Mouse (Mus musculus): ENCODE measurements at regions not wholly inside any gene's neighbourhood (a gene's known extent, or its start where the extent isn't known, plus 50 kb on each side); places are given as distances from the start of the nearest gene placed in this dataset.

DNA sequence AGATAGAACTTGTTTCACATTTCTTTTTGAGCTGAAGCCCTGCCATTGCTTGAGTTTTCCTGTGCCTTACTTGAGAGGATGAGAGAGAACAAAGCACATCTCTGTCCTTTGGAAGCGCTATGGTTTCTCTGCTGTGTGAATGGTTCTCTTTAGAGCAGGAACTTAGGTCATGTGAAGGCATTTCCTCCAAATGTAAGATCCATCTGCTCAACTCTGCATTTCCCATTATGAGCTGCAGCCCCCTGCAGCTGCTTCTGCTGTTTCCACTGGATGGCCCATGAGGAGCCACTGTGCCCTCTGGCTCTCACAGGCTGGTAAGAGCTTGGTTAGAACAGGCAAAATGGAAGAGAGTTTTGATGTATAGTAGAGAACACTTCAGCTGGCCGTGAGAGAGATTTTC lies 102.5 kb upstream of the Slc4a7 start:
- DNase-seq, result no peak

DNA sequence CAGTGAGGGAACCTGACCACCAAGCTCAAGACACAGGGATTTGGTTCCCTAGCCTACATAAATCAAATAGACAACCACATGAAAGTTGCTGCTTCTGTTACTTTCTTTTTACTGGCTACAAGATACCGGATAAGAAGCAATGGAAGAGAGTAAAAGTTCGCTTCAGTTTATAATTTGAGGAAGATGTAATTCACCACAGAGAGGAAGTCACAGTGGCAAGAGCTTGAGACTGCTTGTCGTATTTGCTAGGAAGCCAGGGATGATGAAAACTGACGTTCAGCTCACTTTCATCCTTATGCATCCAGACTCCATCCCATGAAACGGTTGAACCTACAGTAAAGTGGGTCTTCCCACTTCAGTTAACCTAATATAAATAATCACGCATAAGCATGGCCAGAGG lies 102.1 kb upstream of the Slc4a7 start:
- DNase-seq, result no peak

DNA sequence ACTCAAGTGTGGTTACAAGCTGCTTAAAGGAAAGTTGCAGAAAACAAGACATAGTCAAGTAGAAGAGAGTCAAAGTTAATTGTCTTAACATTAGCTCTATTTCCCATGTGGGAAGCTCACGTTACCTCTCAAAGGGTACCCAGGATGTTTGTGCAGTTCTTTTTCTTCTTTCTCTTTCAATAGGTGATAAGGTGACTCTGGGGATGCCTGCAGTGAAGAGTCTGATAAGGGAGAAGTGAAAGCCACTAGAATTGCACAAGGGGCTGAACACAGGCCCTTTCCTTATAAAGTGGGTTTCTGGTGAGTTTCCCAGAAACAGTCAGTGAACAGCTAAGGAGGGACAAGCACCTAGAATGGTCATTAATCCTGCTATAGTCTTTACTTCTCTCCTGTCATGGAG lies 98.6 kb upstream of the Slc4a7 start:
- no peak for DNase-seq

DNA sequence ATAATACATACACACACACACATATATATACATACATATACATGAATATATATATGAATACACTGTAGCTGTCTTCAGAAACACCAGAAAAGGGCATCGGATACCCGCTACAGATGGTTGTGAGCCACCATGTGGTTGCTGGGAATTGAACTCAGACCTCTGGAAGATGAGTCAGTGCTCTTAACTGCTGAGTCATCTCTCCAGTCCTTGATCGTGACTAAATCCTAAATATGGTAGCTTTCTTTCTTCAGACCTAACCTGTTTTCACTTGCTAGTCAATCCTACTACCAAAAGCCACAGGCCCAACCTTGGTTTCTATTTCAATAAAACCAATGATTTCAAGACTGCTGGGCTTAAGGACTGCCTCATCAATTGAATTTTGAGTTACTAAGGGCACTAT lies 95.0 kb upstream of the Slc4a7 start:
- no peak for DNase-seq

DNA sequence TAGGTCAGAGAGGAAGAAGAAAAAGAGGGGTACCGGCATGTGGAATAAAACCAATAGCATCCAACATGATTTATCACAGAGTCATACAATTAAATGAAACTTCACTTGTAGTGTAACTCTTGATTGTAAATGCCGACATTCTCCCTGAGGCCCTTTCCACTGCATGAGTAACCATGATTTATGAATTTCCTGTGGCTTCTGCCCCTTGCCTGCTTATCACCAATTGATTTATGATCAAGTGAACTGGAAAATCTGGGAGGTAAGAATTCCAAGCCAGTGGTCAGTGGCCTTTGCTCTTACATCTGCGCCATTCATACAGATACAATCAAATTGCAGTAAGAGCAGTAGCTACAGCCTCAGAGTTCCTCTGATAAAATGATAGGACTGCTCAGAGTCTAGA lies 89.8 kb upstream of the Slc4a7 start:
- DNase-seq, result no peak

DNA sequence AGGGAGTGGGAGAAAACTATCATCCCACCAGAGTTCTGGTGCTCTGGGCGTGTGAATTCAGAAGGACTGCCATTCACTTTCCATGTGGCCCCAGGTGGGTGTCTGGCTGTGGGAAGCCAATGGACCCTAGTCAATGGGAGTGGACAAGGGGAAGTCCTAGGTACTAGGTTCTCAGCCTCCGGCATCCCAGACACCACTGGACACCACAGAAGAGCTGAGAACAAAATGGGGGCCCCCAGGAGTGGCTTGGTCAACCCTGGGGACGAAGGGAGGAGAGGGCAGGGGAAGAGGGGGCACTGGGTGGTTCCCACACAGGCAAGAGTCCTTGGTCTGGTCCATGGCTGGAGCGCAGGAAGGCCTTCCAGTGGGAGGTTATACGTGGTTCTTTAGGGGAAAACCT lies 81.8 kb upstream of the Slc4a7 start:
- no peak for DNase-seq

DNA sequence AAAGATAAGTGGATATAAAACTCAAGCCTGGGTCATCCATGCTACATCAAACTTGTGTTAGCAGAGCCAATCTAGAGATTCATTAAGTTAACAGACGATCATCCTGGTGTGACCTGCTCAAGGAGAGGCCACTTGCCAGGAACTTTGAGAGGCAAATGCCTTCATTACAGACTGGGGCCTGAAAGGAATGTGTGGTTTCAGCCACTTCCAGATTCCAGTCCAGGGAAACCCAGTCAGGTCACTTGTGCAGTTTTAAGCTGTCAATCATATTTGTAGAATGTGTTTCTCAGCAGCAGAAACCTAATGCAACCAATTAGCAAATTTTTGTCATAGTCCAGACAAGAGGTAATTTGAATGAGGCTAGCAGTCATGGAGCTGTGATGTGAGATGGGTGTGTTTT lies 73.4 kb upstream of the Slc4a7 start:
- no peak for DNase-seq

DNA sequence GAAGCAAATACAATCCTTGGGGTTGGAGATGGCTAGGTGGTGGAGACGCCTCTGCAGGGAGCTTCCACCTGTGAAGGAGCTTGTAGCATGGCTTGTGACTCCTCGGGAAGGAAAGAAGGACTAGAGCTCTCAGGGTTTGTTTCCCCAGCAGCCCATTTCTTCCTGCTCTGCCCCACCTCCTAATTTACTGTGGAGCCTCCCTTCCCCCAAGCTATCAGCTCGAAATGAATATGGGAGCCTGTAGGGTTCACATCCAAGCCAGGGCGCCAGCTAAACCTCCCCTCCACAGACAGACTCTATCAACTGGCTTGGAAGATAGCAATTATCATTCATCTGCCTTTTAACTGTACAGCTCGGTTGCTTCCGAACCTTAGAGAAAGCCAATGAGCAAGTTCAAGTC lies 70.3 kb upstream of the Slc4a7 start:
- no peak for DNase-seq

DNA sequence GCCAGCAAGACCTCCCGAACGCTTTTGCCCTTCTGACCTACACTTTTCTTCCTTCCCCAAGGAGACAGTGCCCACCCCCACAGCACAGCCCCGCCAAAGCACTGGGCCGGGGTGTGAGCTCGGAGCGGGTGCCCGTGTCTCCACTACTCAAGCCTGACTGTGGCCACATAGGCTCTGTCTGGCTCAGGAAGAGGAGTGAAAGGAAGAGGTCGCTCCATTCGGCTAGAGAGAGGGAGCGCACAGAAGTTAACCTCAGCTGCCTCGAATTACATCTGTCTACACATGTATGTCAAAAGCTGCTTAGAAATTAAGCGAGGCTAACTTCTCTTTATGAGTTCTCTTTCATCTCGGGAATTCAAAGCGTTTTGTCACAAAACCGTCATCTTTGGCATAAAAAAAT lies 69.6 kb upstream of the Slc4a7 start:
- peak; percentile 35 for DNase-seq

DNA sequence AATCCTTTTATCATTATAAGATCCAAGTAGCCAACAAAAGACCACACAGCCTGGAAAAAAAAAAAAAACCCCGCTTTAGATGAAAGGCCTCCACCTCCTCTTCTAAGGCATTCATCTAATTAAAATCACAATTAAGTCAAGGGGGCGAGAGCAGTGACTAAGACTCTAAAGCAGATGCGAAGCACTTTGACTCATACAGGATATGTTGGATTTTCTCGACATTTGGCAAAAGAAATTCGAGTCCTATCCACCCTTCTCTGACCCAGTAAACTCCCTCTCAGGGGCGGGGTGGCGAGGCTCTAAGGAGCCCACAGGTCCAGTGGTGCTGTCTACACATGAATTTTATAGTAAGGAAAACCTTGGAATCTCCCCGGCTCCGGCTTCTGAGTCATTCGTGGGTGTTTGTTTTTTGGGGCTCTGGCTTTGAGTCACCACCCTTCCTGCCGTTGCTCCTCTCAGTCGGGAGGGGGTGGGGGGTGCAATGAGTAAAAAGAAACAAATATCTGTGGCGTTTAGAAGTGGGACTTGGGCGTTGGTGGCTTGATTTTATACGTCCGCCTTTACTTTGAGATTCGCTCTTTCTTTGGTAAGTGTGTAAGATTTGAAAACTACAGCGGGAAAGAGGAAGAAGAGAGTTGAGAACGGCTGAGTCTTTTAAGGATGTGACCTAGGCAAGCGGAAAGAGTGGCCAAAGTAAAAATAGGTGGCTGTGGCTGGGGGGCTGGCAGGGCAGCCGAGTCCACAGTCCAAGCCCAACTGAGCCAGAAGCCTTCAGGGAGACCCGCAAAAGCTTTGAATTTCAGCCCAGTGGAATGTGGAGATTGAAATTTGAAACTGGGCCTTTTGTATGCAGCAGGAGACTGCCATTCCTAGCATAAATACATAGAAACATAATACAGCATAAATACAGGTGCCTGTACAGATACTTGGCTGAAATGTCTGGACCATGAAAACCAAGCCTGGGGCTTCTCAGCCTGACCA lies 68.8 kb upstream of the Slc4a7 start:
- peak; percentile 52 for DNase-seq

DNA sequence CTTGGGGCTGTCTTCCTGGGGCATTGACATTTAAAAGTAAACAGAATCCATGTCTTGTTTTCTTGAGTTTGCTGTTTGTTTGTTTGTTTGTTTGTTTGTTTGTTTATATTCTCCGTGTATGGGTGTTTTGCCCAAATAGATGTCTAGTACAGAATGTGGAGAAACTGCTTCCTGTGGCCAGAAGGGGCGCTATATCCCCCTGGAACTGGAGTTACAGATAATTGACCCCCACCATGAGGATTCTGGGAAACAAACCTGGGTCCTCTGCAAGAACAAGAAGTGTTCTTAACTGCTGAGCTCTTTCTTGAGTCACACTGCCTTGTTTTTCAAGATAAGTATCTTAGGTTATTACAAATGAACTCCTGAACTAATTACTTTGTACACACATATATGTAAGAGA lies 68.1 kb upstream of the Slc4a7 start:
- no peak for DNase-seq

DNA sequence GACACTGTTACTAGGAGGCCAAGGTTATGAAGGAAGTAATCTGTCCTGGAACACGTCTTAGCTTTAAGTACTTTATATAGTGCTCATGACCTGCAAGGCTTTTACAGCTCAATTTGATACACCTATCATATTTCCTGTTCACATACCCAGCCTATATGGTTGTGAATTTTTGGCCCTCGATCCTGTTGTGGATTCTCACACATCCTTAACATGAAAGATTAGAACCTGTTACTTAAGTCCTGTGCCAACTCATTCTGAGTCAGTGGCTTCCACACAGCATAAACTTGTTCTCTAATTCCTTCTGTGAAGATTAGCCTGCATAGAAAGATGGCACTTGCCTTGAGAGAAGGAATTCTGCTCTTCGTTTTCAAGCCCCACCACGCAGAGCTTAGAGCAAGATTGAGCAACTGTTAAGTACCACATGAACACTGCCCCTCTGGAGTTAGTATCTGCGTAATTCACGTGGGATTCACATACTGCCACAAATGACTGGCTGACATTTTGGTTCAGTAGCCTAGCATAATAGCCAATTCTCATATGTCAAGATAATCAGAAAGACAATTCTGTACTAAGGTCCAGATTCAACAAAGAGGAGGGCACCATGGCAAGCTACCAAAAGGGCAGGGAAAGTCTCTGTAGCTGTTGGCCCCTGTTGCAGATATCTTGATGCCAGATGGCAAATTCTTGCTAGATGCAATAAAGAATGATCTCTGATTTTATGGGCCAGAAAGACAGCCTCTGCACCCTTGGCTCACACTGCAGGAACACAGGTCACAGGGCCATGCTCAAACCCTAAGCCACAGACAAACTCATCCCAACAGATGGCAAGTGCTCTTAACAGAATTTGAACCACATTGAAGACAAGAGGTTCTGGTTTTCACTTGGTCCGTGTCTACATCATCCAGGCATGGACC lies 62.7 kb upstream of the Slc4a7 start:
- DNase-seq, result no peak

DNA sequence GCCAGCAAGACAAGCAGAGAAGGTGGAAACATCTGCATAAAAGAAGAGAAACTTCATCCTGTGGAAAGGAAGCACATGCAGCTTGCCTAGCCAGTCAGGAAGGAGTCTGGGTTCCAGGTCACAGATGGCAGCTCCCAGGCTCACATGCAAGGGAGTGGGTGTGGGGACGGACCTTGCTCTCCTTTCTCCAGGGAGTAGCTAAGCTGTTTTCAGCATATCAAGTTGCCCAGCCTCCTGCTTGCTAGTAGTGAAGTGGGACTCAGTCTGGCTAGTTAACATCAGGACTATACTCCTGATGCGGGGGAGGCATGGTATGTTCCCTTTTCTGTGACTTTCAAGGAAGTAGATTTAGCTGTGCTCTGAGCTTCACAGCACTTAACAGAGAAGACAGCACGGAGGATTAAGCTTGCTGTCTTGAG lies 62.0 kb upstream of the Slc4a7 start:
- no peak for DNase-seq

DNA sequence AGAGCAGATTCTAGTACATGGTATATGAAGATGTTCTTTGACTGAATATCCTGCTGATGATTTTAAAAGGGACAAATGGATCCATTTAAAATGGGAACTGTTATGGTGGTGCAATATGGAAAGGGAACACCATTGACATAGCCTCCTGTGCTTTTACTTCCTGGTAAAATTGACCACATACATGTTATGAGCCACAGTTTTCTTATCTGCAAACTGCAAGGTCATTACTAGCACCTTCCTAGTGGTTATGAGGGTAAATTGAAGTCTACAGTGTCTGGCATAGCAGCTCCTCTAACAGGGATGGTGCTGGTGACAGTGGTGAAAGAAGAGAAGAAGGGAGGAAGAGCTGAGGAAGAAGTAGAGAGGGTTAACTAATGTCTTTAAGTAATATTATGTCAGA lies 61.5 kb upstream of the Slc4a7 start:
- no peak for DNase-seq

DNA sequence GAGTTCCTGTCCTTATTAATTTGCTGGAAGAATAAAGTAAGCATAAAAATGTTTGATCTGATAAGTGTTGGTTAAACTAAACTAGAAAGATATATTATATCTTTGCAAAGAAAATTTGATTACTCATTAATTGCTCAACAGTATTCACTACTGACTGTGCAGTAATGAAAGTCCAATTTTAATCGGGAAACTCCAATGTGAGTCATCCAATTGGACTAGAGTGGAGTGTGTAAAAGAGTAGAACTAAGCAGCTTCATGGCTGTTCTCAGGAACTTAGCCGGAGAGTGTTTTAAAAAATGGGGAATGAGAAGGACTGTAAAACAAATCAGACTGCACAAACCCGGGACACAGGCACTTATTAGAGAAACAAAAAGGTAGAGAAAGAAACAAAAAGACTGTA lies 58.5 kb upstream of the Slc4a7 start:
- no peak for DNase-seq

DNA sequence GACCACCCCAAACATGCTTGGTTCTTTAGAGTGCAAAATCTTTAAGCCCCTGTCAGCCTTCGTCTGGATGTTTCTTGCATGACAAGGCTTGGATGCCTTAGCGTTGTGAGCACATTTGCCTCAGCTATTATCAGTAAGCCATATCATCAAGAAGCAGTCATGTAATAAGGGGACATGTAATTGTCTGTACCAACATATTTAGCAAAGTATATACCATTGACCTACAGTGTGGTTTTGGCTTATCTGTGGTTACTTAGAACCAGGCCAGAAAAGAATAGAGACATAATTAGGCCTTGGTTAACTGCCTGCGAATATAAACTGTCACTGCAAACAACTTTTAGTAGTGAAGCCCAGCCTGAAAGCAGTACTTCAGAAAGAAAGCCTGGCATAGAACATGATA lies 57.0 kb upstream of the Slc4a7 start:
- no peak for DNase-seq

Measured in thymus, postnatal 25 days (tissue).